Mouse (Mus musculus) B cell, adult (primary cell): ENCODE measurements around the gene Abca13. TPM values are rescaled to one million over a fixed set of nuclear protein-coding genes. Genes with fewer than 3 reads are reported as not detected.

ENCODE experiments used
- total RNA-seq: library from RNA; stranded (reverse); gene quantifications from 4 replicates; pipeline ENCODE4 v1.2.4, GENCODE M21; 2023; ENCODE audit not compliant: inconsistent age

The Abca13 gene
- total RNA-seq = 0.03 TPM in 2 of 4 replicates, not detected in the others

DNA sequence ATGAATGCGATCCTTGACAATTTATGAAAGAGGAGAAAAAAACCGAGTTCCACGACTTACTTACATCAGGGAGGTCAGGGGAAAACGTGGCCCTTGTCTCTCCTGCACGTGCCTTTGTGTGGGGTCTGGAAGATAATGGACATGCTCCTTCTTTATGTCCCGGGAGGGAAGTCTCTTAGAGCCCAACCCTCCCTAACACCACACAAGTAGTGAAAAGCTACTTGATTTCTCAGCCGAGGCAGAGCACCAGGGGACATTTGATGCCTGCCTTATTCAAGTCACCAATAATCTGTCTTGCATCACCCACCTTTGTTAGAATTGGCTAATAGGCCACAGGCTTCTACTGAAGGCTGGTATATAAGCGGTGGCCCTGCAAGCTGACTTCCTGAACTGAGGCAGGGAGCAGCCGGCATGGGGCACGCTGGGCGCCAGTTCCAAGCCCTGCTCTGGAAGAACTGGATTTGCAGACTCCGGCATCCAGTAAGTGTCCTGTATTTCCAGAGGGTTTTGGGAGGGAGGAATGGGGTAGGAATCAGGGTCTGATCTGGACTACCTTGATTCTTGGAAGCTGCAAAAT lies at the start of gene Abca13:
Gene Abca13 (plus strand): TSS at position 388 of the 577 bp plus-strand sequence.

Other genes with a start within 250 kb of the Abca13 start
- gene Pkd1l1, start 218.7 kb upstream of the Abca13 start, total RNA-seq = 0.29 to 0.87 TPM (median 0.38 TPM) in 3 of 4 replicates, not detected in the other
- gene Hus1, start 180.8 kb upstream of the Abca13 start, total RNA-seq = 13.5 to 20.0 TPM (median 14.5 TPM) in 4 replicates
- gene Gm11992, start 143.3 kb upstream of the Abca13 start, total RNA-seq = not detected in 4 replicates
- not detected in 4 replicates for gene Sun3, start 143.0 kb upstream of the Abca13 start, total RNA-seq
- gene Upp1, start 73.8 kb upstream of the Abca13 start, total RNA-seq = not detected in 4 replicates